Mouse (Mus musculus) thymus, postnatal 0 days (tissue): ENCODE measurements around the gene Ddi2. TPM values are rescaled to one million over a fixed set of nuclear protein-coding genes. Genes with fewer than 3 reads are reported as not detected.

ENCODE experiments used
- DNase-seq: peaks from one replicate; pipeline ENCODE4 v3.0.0-alpha.2; 2015; ENCODE audit warnings: low spot score
- polyA plus RNA-seq: library from polyadenylated mRNA; unstranded; fragments of >200 nt; fragmentation: Nextera tagmentation; extraction: Ambion mirVana; gene quantifications from 2 replicates; pipeline ENCODE4 v1.2.1, GENCODE M21; 2015

Ddi2 gene
- polyA plus RNA-seq, 1 experiment from 2014 or later, result 12.8 TPM

GRCm38 (mm10) chr4:141742381-141742780 is 19.2 kb upstream of the Ddi2 start:
- no peak for DNase-seq

GRCm38 (mm10) chr4:141741856-141742255 is 18.6 kb upstream of the Ddi2 start:
- no peak for DNase-seq

- peak; percentile 30 for DNase-seq
Measured at GRCm38 (mm10) chr4:141738015-141738414, 14.8 kb upstream of the Ddi2 start.

- no peak for DNase-seq
Measured at GRCm38 (mm10) chr4:141736856-141737255, 13.6 kb upstream of the Ddi2 start.

- DNase-seq, result no peak
Measured at GRCm38 (mm10) chr4:141735206-141735560, 12.0 kb upstream of the Ddi2 start.

GRCm38 (mm10) chr4:141734446-141735205 is 11.4 kb upstream of the Ddi2 start:
- DNase-seq, result peak; percentile 97

GRCm38 (mm10) chr4:141731766-141732165 is 8.5 kb upstream of the Ddi2 start:
- no peak for DNase-seq

GRCm38 (mm10) chr4:141730401-141730800 is 7.2 kb upstream of the Ddi2 start:
- no peak for DNase-seq

GRCm38 (mm10) chr4:141729266-141729665 is 6.0 kb upstream of the Ddi2 start:
- no peak for DNase-seq

GRCm38 (mm10) chr4:141725738-141726137 is 2.5 kb upstream of the Ddi2 start:
- no peak for DNase-seq

GRCm38 (mm10) chr4:141725277-141725676 is 2.1 kb upstream of the Ddi2 start:
- no peak for DNase-seq

- DNase-seq, result no peak
Measured at GRCm38 (mm10) chr4:141724594-141724993, 1.4 kb upstream of the Ddi2 start.

GRCm38 (mm10) chr4:141723673-141724068 is 452 bp upstream of the Ddi2 start:
- DNase-seq, result no peak

- no peak for DNase-seq
Measured at GRCm38 (mm10) chr4:141721961-141722360, 1.3 kb downstream of the Ddi2 start.

- no peak for DNase-seq
Measured at GRCm38 (mm10) chr4:141720761-141721523, 2.3 kb downstream of the Ddi2 start.

GRCm38 (mm10) chr4:141719304-141719703 is 3.9 kb downstream of the Ddi2 start:
- DNase-seq, result no peak

- DNase-seq, result no peak
Measured at GRCm38 (mm10) chr4:141717633-141718032, 5.6 kb downstream of the Ddi2 start.

GRCm38 (mm10) chr4:141715027-141715426 is 8.2 kb downstream of the Ddi2 start:
- DNase-seq, result no peak

- DNase-seq, result no peak
Measured at GRCm38 (mm10) chr4:141713598-141714142, 9.5 kb downstream of the Ddi2 start.

- no peak for DNase-seq
Measured at GRCm38 (mm10) chr4:141711250-141711649, 12.0 kb downstream of the Ddi2 start.

GRCm38 (mm10) chr4:141708971-141709370 is 14.2 kb downstream of the Ddi2 start:
- DNase-seq, result no peak

- DNase-seq, result no peak
Measured at GRCm38 (mm10) chr4:141708005-141708404, 15.2 kb downstream of the Ddi2 start.
